Mouse (Mus musculus): ENCODE results near the gene Atxn10. TPM values are rescaled to one million over a fixed set of nuclear protein-coding genes. Genes with fewer than 3 reads are reported as not detected.
A peak's percentile ranks its signal among the peaks of the same experiment; 100 is the strongest.

Atxn10 gene
- polyA plus RNA-seq, 1 experiment, result 216 TPM

- no peak overlapping the region for H3ac ChIP-seq (ENCODE audit: control insufficient read depth, insufficient read length)
- H3K79me2 ChIP-seq (ENCODE audit: control insufficient read depth, insufficient read depth), result no peaks in the 10 kb centered on the region
- peaks cover 54% of the 10 kb centered on the region for H3K27me3 ChIP-seq (ENCODE audit: control insufficient read depth, insufficient read depth, insufficient read length)
- H3K4me2 ChIP-seq (ENCODE audit: low read depth), result no peak overlapping the region
- no peak overlapping the region for H3K4me3 ChIP-seq
- H3K36me3 ChIP-seq (ENCODE audit: control insufficient read depth, insufficient read depth), result no peaks in the 10 kb centered on the region
- TF ChIP-seq POLR2A (IDR thresholded peaks at IDR 0.05; ENCODE audit: insufficient read length, low read depth), result no peak
- no peak for TF ChIP-seq MAX (IDR thresholded peaks at IDR 0.05; ENCODE audit: low read depth)
- TF ChIP-seq CEBPB (IDR thresholded peaks at IDR 0.05; ENCODE audit: insufficient read depth, poor library complexity, severe bottlenecking), result no peak
- TF ChIP-seq USF1 (IDR thresholded peaks at IDR 0.05; ENCODE audit: low read depth), result no peak
- TF ChIP-seq SRF (IDR thresholded peaks at IDR 0.05; ENCODE audit: control insufficient read depth, insufficient read length, low read depth), result no peak
- TF ChIP-seq POLR2AphosphoS2 (IDR thresholded peaks at IDR 0.05; ENCODE audit: insufficient read length, low read depth), result no peak
- no peak for TF ChIP-seq TCF12 (IDR thresholded peaks at IDR 0.05; ENCODE audit: insufficient read depth, poor library complexity, severe bottlenecking)
- TF ChIP-seq MYOD1 (IDR thresholded peaks at IDR 0.05; ENCODE audit: control insufficient read depth in 1 of 3, insufficient read length in 2 of 3, low read depth in 2 of 3), result no peak
- TF ChIP-seq REST (IDR thresholded peaks at IDR 0.05; ENCODE audit: insufficient read depth, insufficient read length), result no peak
- TF ChIP-seq TCF3 (IDR thresholded peaks at IDR 0.05; ENCODE audit: insufficient read length, low read depth), result no peak
These were observed 162.0 kb downstream of the Atxn10 start for GRCm38 (mm10) chr15:85497981-85498475.

- Histone ChIP-seq H3K4me2 (ENCODE audit: low read depth) (no peak overlapping the region), H3K36me3 (ENCODE audit: control insufficient read depth, insufficient read depth) (no peaks in the 10 kb centered on the region), H3K4me3 (no peak overlapping the region), H3K79me2 (ENCODE audit: control insufficient read depth, insufficient read depth) (no peaks in the 10 kb centered on the region), H3ac (ENCODE audit: control insufficient read depth, insufficient read length) (no peak overlapping the region), H3K27me3 (ENCODE audit: control insufficient read depth, insufficient read depth, insufficient read length) (peaks cover 33% of the 10 kb centered on the region)
- TF ChIP-seq TCF12 (IDR thresholded peaks at IDR 0.05; ENCODE audit: insufficient read depth, poor library complexity, severe bottlenecking) (no peak), CEBPB (IDR thresholded peaks at IDR 0.05; ENCODE audit: insufficient read depth, poor library complexity, severe bottlenecking) (no peak), MYOG (IDR thresholded peaks at IDR 0.05; ENCODE audit: control insufficient read depth in 1 of 3, insufficient read depth in 1 of 3, insufficient read length in 2 of 3, low read depth in 2 of 3) (peak in 1 of 3 experiments; percentile 67), POLR2A (IDR thresholded peaks at IDR 0.05; ENCODE audit: insufficient read length, low read depth) (no peak)
These were observed 164.2 kb downstream of the Atxn10 start for GRCm38 (mm10) chr15:85500267-85500666.

- no peak within 1 kb of the TSS for H3K4me2 ChIP-seq (ENCODE audit: low read depth)
- TF ChIP-seq MAX (IDR thresholded peaks at IDR 0.05; ENCODE audit: low read depth), result no peak
- no peak for TF ChIP-seq E2F4 (IDR thresholded peaks at IDR 0.05; ENCODE audit: insufficient read depth)
- TF ChIP-seq MYOG (IDR thresholded peaks at IDR 0.05; ENCODE audit: control insufficient read depth in 1 of 3, insufficient read depth in 1 of 3, insufficient read length in 2 of 3, low read depth in 2 of 3), result no peak
- no peak for TF ChIP-seq SRF (IDR thresholded peaks at IDR 0.05; ENCODE audit: control insufficient read depth, insufficient read length, low read depth)
- no peak for TF ChIP-seq USF1 (IDR thresholded peaks at IDR 0.05; ENCODE audit: low read depth)
- no peak for TF ChIP-seq CEBPB (IDR thresholded peaks at IDR 0.05; ENCODE audit: insufficient read depth, poor library complexity, severe bottlenecking)
- no peak for TF ChIP-seq POLR2AphosphoS2 (IDR thresholded peaks at IDR 0.05; ENCODE audit: insufficient read length, low read depth)
- no peak for TF ChIP-seq REST (IDR thresholded peaks at IDR 0.05; ENCODE audit: insufficient read depth, insufficient read length)
- no peak for TF ChIP-seq POLR2A (IDR thresholded peaks at IDR 0.05; ENCODE audit: insufficient read length, low read depth)
- TF ChIP-seq TCF3 (IDR thresholded peaks at IDR 0.05; ENCODE audit: insufficient read length, low read depth), result no peak
- no peak for TF ChIP-seq MYOD1 (IDR thresholded peaks at IDR 0.05; ENCODE audit: control insufficient read depth in 1 of 3, insufficient read length in 2 of 3, low read depth in 2 of 3)
- no peak for TF ChIP-seq TCF12 (IDR thresholded peaks at IDR 0.05; ENCODE audit: insufficient read depth, poor library complexity, severe bottlenecking)
- H3K27me3 ChIP-seq (ENCODE audit: control insufficient read depth, insufficient read depth, insufficient read length), result peaks cover 14% of the 10 kb centered on the region
- H3K79me2 ChIP-seq (ENCODE audit: control insufficient read depth, insufficient read depth), result no peaks in the 10 kb centered on the region
- no peaks in the 10 kb centered on the region for H3K36me3 ChIP-seq (ENCODE audit: control insufficient read depth, insufficient read depth)
- no peak within 1 kb of the TSS for H3K4me3 ChIP-seq
- H3ac ChIP-seq (ENCODE audit: control insufficient read depth, insufficient read length), result no peak within 1 kb of the TSS
These were observed 167.1 kb downstream of the Atxn10 start, which contains the start of gene 7530416G11Rik for GRCm38 (mm10) chr15:85503127-85503526. Gene 7530416G11Rik, minus strand, starts transcription at chr15:85503227.

DNA sequence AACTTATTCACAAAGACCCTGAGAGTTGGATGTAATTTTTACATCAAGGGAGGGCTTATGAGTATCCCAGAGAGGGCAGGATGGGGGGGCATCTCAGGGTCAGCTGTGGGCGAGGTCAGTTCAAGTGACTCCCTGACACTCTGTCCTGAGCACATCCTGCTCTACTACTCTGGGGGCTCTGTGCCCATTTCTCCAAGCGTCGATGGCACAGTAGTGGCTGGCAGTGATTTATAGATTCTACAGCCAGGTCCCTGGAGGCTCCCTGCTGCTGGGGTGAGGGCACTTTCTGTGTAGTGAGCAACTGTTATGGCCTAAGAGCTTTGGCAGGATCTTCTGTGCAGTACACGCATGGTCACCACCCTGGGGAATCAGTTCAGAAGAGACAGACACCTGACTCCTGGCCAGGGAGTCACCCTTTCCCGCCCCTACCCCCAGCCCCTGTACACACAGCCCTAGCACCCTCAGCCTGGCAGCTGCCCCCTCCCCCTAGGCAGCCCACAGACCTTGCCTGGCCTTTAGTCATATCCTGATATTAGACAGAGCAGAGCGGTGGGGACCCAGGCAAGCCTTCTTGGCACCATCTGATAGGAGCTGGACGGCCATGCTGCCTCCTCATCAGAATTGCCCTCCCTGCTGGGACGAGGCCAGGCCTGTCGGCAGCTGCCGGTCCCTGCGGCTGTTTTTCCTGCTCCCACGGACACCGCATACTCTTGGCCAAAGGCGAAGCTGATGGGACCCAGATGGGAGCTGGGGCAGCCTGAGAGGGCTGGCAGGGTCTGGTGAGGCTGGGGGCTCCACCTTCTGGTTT is 169.3 kb downstream of the Atxn10 start:
- H3K27me3 ChIP-seq (ENCODE audit: control insufficient read depth, insufficient read depth, insufficient read length), result no peaks in the 10 kb centered on the region
- peak overlapping the region; percentile 69 for H3K4me2 ChIP-seq (ENCODE audit: low read depth)
- no peaks in the 10 kb centered on the region for H3K36me3 ChIP-seq (ENCODE audit: control insufficient read depth, insufficient read depth)
- no peak overlapping the region for H3K4me3 ChIP-seq
- H3ac ChIP-seq (ENCODE audit: control insufficient read depth, insufficient read length), result no peak overlapping the region
- H3K79me2 ChIP-seq (ENCODE audit: control insufficient read depth, insufficient read depth), result no peaks in the 10 kb centered on the region
- peak; percentile 61 to 98 (median 97) for TF ChIP-seq MYOG (IDR thresholded peaks at IDR 0.05; ENCODE audit: control insufficient read depth in 1 of 3, insufficient read depth in 1 of 3, insufficient read length in 2 of 3, low read depth in 2 of 3)
- TF ChIP-seq MAX (IDR thresholded peaks at IDR 0.05; ENCODE audit: low read depth), result no peak
- no peak for TF ChIP-seq E2F4 (IDR thresholded peaks at IDR 0.05; ENCODE audit: insufficient read depth)
- TF ChIP-seq POLR2A (IDR thresholded peaks at IDR 0.05; ENCODE audit: insufficient read length, low read depth), result no peak
- no peak for TF ChIP-seq REST (IDR thresholded peaks at IDR 0.05; ENCODE audit: insufficient read depth, insufficient read length)
- TF ChIP-seq TCF12 (IDR thresholded peaks at IDR 0.05; ENCODE audit: insufficient read depth, poor library complexity, severe bottlenecking), result no peak
- TF ChIP-seq SRF (IDR thresholded peaks at IDR 0.05; ENCODE audit: control insufficient read depth, insufficient read length, low read depth), result peak; percentile 40
- TF ChIP-seq MYOD1 (IDR thresholded peaks at IDR 0.05; ENCODE audit: control insufficient read depth in 1 of 3, insufficient read length in 2 of 3, low read depth in 2 of 3), result peak in 2 of 3 experiments; percentile 95
- peak; percentile 77 for TF ChIP-seq TCF3 (IDR thresholded peaks at IDR 0.05; ENCODE audit: insufficient read length, low read depth)

Data from myocyte (in vitro differentiated cells).